Mouse (Mus musculus): ENCODE data around the gene Sept1.
"Not testable (repeated sequence)": the region's sequence is repeated elsewhere in the genome, so short reads cannot be mapped to it uniquely, and the experiment has no call there.

The Sept1 gene

GRCm38 (mm10) chr7:127192989-127193388 is 39.9 kb downstream of the Sept1 start:
- DNase-seq = no peak

DNA sequence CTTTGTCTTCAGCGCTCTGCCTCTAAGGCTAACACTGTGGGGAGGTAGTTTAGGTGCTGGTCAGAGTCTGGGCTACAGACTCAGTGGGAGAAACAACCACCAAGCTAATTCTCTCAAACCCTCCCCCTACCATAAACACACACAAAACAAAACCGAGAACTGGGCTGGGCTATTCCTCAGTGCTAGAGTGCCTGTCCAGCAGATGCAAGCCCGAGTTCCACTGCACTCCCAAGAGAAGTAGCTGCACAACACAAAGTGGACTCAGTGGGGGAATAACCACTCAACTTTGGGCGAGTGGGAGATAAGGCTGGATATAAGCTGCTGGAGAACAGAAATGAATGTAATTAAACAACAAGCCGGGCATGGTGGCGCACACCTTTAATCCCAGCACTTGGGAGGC is 42.3 kb downstream of the Sept1 start:
- no peak for DNase-seq

- no peak for DNase-seq
Observed at GRCm38 (mm10) chr7:127188305-127189276, 44.3 kb downstream of the Sept1 start.

- no peak for DNase-seq
Observed at GRCm38 (mm10) chr7:127187351-127187750, 45.6 kb downstream of the Sept1 start.

DNA sequence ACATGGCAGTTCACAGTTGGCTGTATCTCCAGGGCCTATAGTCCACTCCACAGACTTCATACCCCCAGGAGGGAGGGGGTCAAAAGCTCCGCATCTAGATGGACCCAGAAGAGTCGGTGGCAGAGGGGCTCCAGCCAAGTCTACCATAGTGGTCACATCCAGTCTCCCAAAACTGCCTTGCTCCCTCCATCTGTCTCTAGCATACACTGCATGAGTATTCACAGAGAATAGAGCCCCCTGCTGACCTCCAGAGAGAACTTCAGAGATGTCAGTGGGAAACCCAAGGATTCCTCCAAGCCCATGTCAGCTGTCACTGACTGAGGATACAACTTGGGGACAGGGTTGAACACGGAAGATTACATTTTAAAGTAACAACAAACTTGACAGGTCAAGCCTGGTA is 47.3 kb downstream of the Sept1 start:
- peak; percentile 49 to 58 for DNase-seq

DNA sequence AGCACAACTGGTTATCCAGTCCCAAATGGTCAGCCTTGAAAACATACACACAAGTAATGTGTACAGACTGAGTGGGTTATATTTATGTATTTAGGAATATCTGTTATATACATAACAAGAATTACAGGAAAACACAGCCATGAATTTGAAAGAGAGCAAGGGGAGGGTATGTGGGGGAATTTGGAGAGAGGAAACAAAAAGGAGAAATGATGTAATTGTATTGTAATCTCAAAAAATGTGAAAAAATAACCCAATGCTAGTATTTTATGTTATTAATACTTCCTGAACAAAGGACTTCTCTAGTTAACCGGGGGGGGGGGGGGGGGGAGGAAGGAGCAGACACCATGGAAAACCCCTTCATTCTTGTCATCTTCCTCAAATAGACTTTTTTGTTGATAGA is 48.2 kb downstream of the Sept1 start:
- no peak for DNase-seq

DNA sequence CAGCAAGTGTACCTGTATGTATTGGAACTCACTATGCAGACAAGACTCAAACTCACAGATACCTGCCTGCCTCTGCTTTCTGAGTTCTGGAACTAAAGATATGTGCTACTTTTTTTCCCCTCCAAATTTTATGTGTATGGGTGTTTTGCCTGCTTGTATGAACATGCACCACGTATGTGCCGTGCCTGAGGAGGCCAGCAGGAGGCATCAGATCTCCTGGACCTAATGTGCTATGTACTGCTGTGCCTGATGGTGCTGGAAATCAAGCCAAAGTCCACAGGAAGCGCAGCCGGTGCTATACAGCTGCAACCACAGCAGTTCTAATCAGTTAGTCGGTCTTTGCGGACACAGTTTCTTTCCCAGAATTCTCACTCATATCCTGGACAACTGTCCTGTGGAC is 49.1 kb downstream of the Sept1 start:
- DNase-seq = peak in 1 of 2 experiments; percentile 18

DNA sequence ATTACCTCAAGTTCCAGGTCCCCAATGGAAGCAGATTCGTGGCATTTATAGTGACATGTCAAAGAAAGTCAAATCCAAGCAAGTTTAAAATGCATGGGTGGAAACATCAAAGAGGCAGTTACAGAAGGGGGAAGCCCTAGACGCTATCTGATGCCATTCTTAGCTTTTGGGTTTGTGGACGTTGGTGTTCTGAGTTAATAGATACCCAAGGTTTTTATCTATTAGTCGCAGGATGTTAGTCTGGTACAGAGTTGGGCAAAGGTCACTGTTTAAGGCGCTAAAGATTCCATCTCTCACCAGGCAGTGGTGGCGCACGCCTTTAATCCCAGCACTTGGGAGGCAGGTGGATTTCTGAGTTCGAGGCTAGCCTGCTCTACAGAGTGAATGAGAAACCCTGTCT is 49.6 kb downstream of the Sept1 start:
- no peak for DNase-seq

DNA sequence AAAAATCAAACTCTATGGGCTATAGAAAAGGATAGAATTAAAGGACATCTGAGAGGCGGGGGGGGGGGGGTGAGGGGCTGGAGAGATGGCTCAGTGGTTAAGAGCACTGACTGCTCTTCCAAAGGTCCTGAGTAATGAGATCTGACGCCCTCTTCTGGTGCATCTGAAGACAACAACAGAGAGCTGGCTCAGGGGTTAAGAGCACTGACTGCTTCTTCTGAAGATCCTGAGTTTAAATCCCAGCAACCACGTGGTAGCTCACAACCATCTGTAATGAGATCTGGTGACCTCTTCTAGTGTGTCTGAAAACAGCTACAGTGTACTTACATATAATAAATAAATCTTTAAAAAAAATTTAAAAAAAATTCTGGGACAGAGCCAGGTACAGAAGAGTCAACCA is 51.2 kb downstream of the Sept1 start:
- DNase-seq = not testable (repeated sequence)

GRCm38 (mm10) chr7:127180783-127181182 is 52.1 kb downstream of the Sept1 start:
- DNase-seq = no peak

GRCm38 (mm10) chr7:127176937-127177336 is 56.0 kb downstream of the Sept1 start:
- DNase-seq = no peak

GRCm38 (mm10) chr7:127166501-127166900 is 66.4 kb downstream of the Sept1 start:
- DNase-seq = no peak

GRCm38 (mm10) chr7:127165607-127166493 is 67.1 kb downstream of the Sept1 start:
- DNase-seq = no peak
